Mouse (Mus musculus): ENCODE data around the gene Eif3g. TPM values are rescaled to one million over a fixed set of nuclear protein-coding genes. Genes with fewer than 3 reads are reported as not detected.
A peak's percentile ranks its signal among the peaks of the same experiment; 100 is the strongest.

Eif3g gene
- polyA plus RNA-seq, 1 experiment from 2014 or later, result 305 TPM

GRCm38 (mm10) chr9:20873521-20873920, 24.9 kb downstream of the Eif3g start:
- H3K27me3 ChIP-seq, result peaks cover 26% of the 10 kb centered on the region
- H3K4me2 ChIP-seq (replicated peaks), result no peak overlapping the region
- WGBS, result 84% methylated on average over 12 of the region's 12 CpGs
- no peak overlapping the region for H3K27ac ChIP-seq (replicated peaks)
- H3K9me3 ChIP-seq (replicated peaks), result no peaks in the 10 kb centered on the region
- no peaks in the 10 kb centered on the region for H3K36me3 ChIP-seq
- no peak overlapping the region for H3K9ac ChIP-seq
- ATAC-seq (ENCODE audit: insufficient number of reproducible peaks, low FRiP score, low TSS enrichment, low read depth), result no peak
- no peak overlapping the region for H3K4me3 ChIP-seq (replicated peaks)
- H3K4me1 ChIP-seq, result peaks cover 12% of the 10 kb centered on the region; the same call in 1 of the 2 replicates

GRCm38 (mm10) chr9:20872991-20873390, 25.4 kb downstream of the Eif3g start:
- no peak for ATAC-seq (ENCODE audit: insufficient number of reproducible peaks, low FRiP score, low TSS enrichment, low read depth)
- 90% methylated on average over 10 of the region's 10 CpGs for WGBS

GRCm38 (mm10) chr9:20870211-20871173, 27.9 kb downstream of the Eif3g start:
- H3K4me2 ChIP-seq (replicated peaks), result no peak overlapping the region
- no peaks in the 10 kb centered on the region for H3K9me3 ChIP-seq (replicated peaks)
- no peaks in the 10 kb centered on the region for H3K36me3 ChIP-seq
- no peak for ATAC-seq (ENCODE audit: insufficient number of reproducible peaks, low FRiP score, low TSS enrichment, low read depth)
- H3K4me1 ChIP-seq, result peaks cover 10% of the 10 kb centered on the region; the same call in 1 of the 2 replicates
- peaks cover 44% of the 10 kb centered on the region for H3K27me3 ChIP-seq
- WGBS, result 74% methylated on average over 12 of the region's 12 CpGs
- H3K4me3 ChIP-seq (replicated peaks), result no peak overlapping the region
- no peak overlapping the region for H3K9ac ChIP-seq
- H3K27ac ChIP-seq (replicated peaks), result no peak overlapping the region

More at GRCm38 (mm10) chr9:20872991-20873390, 25.4 kb downstream of the Eif3g start:
- H3K4me3 ChIP-seq (replicated peaks), result no peak overlapping the region
- no peaks in the 10 kb centered on the region for H3K36me3 ChIP-seq
- no peak overlapping the region for H3K27ac ChIP-seq (replicated peaks)
- no peaks in the 10 kb centered on the region for H3K9me3 ChIP-seq (replicated peaks)
- peaks cover 29% of the 10 kb centered on the region for H3K27me3 ChIP-seq
- no peak overlapping the region for H3K9ac ChIP-seq
- no peak overlapping the region for H3K4me2 ChIP-seq (replicated peaks)
- H3K4me1 ChIP-seq, result peaks cover 15% of the 10 kb centered on the region; the same call in 1 of the 2 replicates

GRCm38 (mm10) chr9:20869246-20869645, 29.2 kb downstream of the Eif3g start:
- peaks cover 44% of the 10 kb centered on the region for H3K27me3 ChIP-seq
- H3K9me3 ChIP-seq (replicated peaks), result no peaks in the 10 kb centered on the region
- 4% methylated on average over 19 of the region's 19 CpGs for WGBS
- H3K4me2 ChIP-seq (replicated peaks), result peak overlapping the region; percentile 72
- no peak for ATAC-seq (ENCODE audit: insufficient number of reproducible peaks, low FRiP score, low TSS enrichment, low read depth)
- H3K36me3 ChIP-seq, result no peaks in the 10 kb centered on the region
- H3K27ac ChIP-seq (replicated peaks), result no peak overlapping the region
- H3K9ac ChIP-seq, result no peak overlapping the region; the same call in 1 of the 2 replicates
- peak overlapping the region; percentile 52 for H3K4me3 ChIP-seq (replicated peaks)
- H3K4me1 ChIP-seq, result peaks cover 10% of the 10 kb centered on the region; the same call in 1 of the 2 replicates

GRCm38 (mm10) chr9:20868448-20869001, 29.9 kb downstream of the Eif3g start, which contains the start of gene A230050P20Rik:
A230050P20Rik (plus strand) TSS chr9:20868642.
- Histone ChIP-seq H3K27me3 (peaks cover 44% of the 10 kb centered on the region), H3K9me3 (replicated peaks) (no peaks in the 10 kb centered on the region), H3K4me3 (replicated peaks) (peak within 1 kb of the TSS; percentile 52), H3K4me2 (replicated peaks) (peak within 1 kb of the TSS; percentile 72), H3K9ac (peak within 1 kb of the TSS; percentile 49), H3K27ac (replicated peaks) (no peak within 1 kb of the TSS), H3K4me1 (peaks cover 10% of the 10 kb centered on the region; the same call in 1 of the 2 replicates), H3K36me3 (no peaks in the 10 kb centered on the region)
- peak; percentile 41; the same call in 1 of the 2 replicates for ATAC-seq (ENCODE audit: insufficient number of reproducible peaks, low FRiP score, low TSS enrichment, low read depth)
- 6% methylated on average over 52 of the region's 53 CpGs for WGBS

GRCm38 (mm10) chr9:20866879-20867278, 31.5 kb downstream of the Eif3g start:
- H3K9ac ChIP-seq, result no peak overlapping the region
- WGBS, result 58% methylated on average over 3 of the region's 3 CpGs
- H3K27ac ChIP-seq (replicated peaks), result no peak overlapping the region
- no peak overlapping the region for H3K4me2 ChIP-seq (replicated peaks)
- ATAC-seq (ENCODE audit: insufficient number of reproducible peaks, low FRiP score, low TSS enrichment, low read depth), result no peak
- peaks cover 10% of the 10 kb centered on the region; the same call in 1 of the 2 replicates for H3K4me1 ChIP-seq
- H3K27me3 ChIP-seq, result peaks cover 44% of the 10 kb centered on the region
- no peak overlapping the region for H3K4me3 ChIP-seq (replicated peaks)
- no peaks in the 10 kb centered on the region for H3K36me3 ChIP-seq
- H3K9me3 ChIP-seq (replicated peaks), result no peaks in the 10 kb centered on the region

- no peak for ATAC-seq (ENCODE audit: insufficient number of reproducible peaks, low FRiP score, low TSS enrichment, low read depth)
- WGBS, result 54% methylated on average over 4 of the region's 4 CpGs
- peaks cover 7% of the 10 kb centered on the region; the same call in 1 of the 2 replicates for H3K27me3 ChIP-seq
Observed at GRCm38 (mm10) chr9:20862225-20862624, 36.2 kb downstream of the Eif3g start.

GRCm38 (mm10) chr9:20861821-20862220, 36.6 kb downstream of the Eif3g start:
- H3K9me3 ChIP-seq (replicated peaks), result no peaks in the 10 kb centered on the region
- H3K27me3 ChIP-seq, result peaks cover 3% of the 10 kb centered on the region; the same call in 1 of the 2 replicates
- no peak overlapping the region for H3K4me3 ChIP-seq (replicated peaks)
- H3K4me1 ChIP-seq, result no peaks in the 10 kb centered on the region
- 8% methylated on average over 4 of the region's 4 CpGs for WGBS
- no peak for ATAC-seq (ENCODE audit: insufficient number of reproducible peaks, low FRiP score, low TSS enrichment, low read depth)
- H3K4me2 ChIP-seq (replicated peaks), result no peak overlapping the region
- H3K9ac ChIP-seq, result no peak overlapping the region
- H3K27ac ChIP-seq (replicated peaks), result no peak overlapping the region
- no peaks in the 10 kb centered on the region for H3K36me3 ChIP-seq

More at GRCm38 (mm10) chr9:20862225-20862624, 36.2 kb downstream of the Eif3g start:
- Histone ChIP-seq H3K4me2 (replicated peaks) (no peak overlapping the region), H3K4me3 (replicated peaks) (no peak overlapping the region), H3K27ac (replicated peaks) (no peak overlapping the region), H3K36me3 (no peaks in the 10 kb centered on the region), H3K9ac (no peak overlapping the region), H3K4me1 (no peaks in the 10 kb centered on the region), H3K9me3 (replicated peaks) (no peaks in the 10 kb centered on the region)

GRCm38 (mm10) chr9:20859926-20860325, 38.5 kb downstream of the Eif3g start:
- 0 out of 2 replicates have a peak, but pooled peaks have one; percentile 34 for ATAC-seq (ENCODE audit: insufficient number of reproducible peaks, low FRiP score, low TSS enrichment, low read depth)
- Histone ChIP-seq H3K9ac (no peak overlapping the region), H3K4me1 (no peaks in the 10 kb centered on the region), H3K4me3 (replicated peaks) (no peak overlapping the region), H3K27me3 (no peaks in the 10 kb centered on the region), H3K27ac (replicated peaks) (no peak overlapping the region), H3K4me2 (replicated peaks) (no peak overlapping the region), H3K36me3 (no peaks in the 10 kb centered on the region), H3K9me3 (replicated peaks) (no peaks in the 10 kb centered on the region)
- 44% methylated on average over 6 of the region's 6 CpGs for WGBS

- Histone ChIP-seq H3K4me1 (no peaks in the 10 kb centered on the region), H3K36me3 (no peaks in the 10 kb centered on the region), H3K9me3 (replicated peaks) (no peaks in the 10 kb centered on the region), H3K4me3 (replicated peaks) (no peak overlapping the region), H3K27ac (replicated peaks) (no peak overlapping the region), H3K27me3 (no peaks in the 10 kb centered on the region), H3K9ac (no peak overlapping the region), H3K4me2 (replicated peaks) (no peak overlapping the region)
- ATAC-seq (ENCODE audit: insufficient number of reproducible peaks, low FRiP score, low TSS enrichment, low read depth), result no peak
- 6% methylated on average over 6 of the region's 6 CpGs for WGBS
Observed at GRCm38 (mm10) chr9:20857131-20857530, 41.3 kb downstream of the Eif3g start.

- ATAC-seq (ENCODE audit: insufficient number of reproducible peaks, low FRiP score, low TSS enrichment, low read depth), result no peak
- Histone ChIP-seq H3K9ac (no peak overlapping the region), H3K4me3 (replicated peaks) (no peak overlapping the region), H3K4me1 (no peaks in the 10 kb centered on the region), H3K27ac (replicated peaks) (no peak overlapping the region), H3K4me2 (replicated peaks) (no peak overlapping the region), H3K36me3 (no peaks in the 10 kb centered on the region), H3K27me3 (no peaks in the 10 kb centered on the region), H3K9me3 (replicated peaks) (no peaks in the 10 kb centered on the region)
- 79% methylated on average over 2 of the region's 2 CpGs for WGBS
Observed at GRCm38 (mm10) chr9:20850179-20850578, 48.2 kb downstream of the Eif3g start.

All from embryonic facial prominence, embryonic 15.5 days (tissue).